Mouse (Mus musculus) liver, embryonic 14.5 days (tissue): ENCODE measurements around the gene Sh3glb1. TPM values are rescaled to one million over a fixed set of nuclear protein-coding genes. Genes with fewer than 3 reads are reported as not detected.

Source experiments
- ATAC-seq: fragments of 200-750 bp; cut with Nextera tagmentation; 2 replicates; pipeline ENCODE4 v1.8.0; 2017; ENCODE audit warnings: moderate number of reproducible peaks, mild to moderate bottlenecking, moderate library complexity; ENCODE audit not compliant: insufficient read depth
- DNase-seq, 3 experiments: peaks; one replicate each; pipeline ENCODE4 v3.0.0-alpha.2; 2012 to 2013; ENCODE audit warnings: low read depth in 3 of 3, low spot score in 3 of 3
- H3K27ac ChIP-seq: fragments of 300-500 bp; sonication (generic); 2 replicates; pipeline ENCODE4 v1.5.1; 2014; ENCODE audit warnings: moderate library complexity, mild to moderate bottlenecking, control low read depth, inconsistent platforms
- H3K27me3 ChIP-seq: fragments of 300-500 bp; sonication (generic); 2 replicates; pipeline ENCODE4 v1.6.1; 2014; ENCODE audit warnings: mild to moderate bottlenecking, low read length, moderate library complexity; ENCODE audit not compliant: control insufficient read depth, insufficient read depth
- H3K36me3 ChIP-seq: fragments of 300-500 bp; sonication (generic); replicated peaks from 2 replicates; pipeline ENCODE4 v1.6.1; 2014; ENCODE audit warnings: low read depth; ENCODE audit not compliant: control insufficient read depth, insufficient read depth
- H3K4me1 ChIP-seq, 2 experiments: fragments of 200-500 bp in 1 of 2; fragments of 300-500 bp in 1 of 2; sonication (generic) in 1 of 2; replicated peaks; 2 replicates each; pipeline ENCODE4 v1.6.1; 2012 to 2014; ENCODE audit warnings: antibody characterized with exemption in 1 of 2, inconsistent platforms in 1 of 2, low read length in 1 of 2; ENCODE audit not compliant: control insufficient read depth in 2 of 2, insufficient read depth in 2 of 2
- H3K4me2 ChIP-seq: fragments of 300-500 bp; sonication (generic); 2 replicates; pipeline ENCODE4 v1.6.1; 2014; ENCODE audit warnings: low read depth, mild to moderate bottlenecking, control low read depth, moderate library complexity
- H3K4me3 ChIP-seq, 2 experiments: fragments of 200-500 bp in 1 of 2; fragments of 300-500 bp in 1 of 2; sonication (generic) in 1 of 2; 2 replicates each; pipeline ENCODE4 v1.5.1; 2012 to 2014; ENCODE audit warnings: low read depth in 2 of 2, low read length in 2 of 2, mild to moderate bottlenecking in 2 of 2, control low read depth in 1 of 2, inconsistent platforms in 1 of 2, moderate library complexity in 1 of 2; ENCODE audit not compliant: insufficient read depth in 1 of 2
- H3K9ac ChIP-seq: fragments of 300-500 bp; sonication (generic); replicated peaks from 2 replicates; pipeline ENCODE4 v1.6.1; 2014; ENCODE audit warnings: mild to moderate bottlenecking, control low read depth, moderate library complexity
- H3K9me3 ChIP-seq: fragments of 300-500 bp; sonication (generic); 2 replicates; pipeline ENCODE4 v1.6.1; 2016; ENCODE audit warnings: low read length, mixed read lengths; ENCODE audit not compliant: control insufficient read depth
- CTCF ChIP-seq: IDR thresholded peaks from 2 replicates; pipeline ENCODE4 v1.5.1; 2016; ENCODE audit warnings: antibody characterized with exemption, low read depth, control low read depth
- EP300 ChIP-seq: IDR thresholded peaks from 2 replicates; pipeline ENCODE4 v1.6.1; 2016; ENCODE audit warnings: antibody characterized with exemption, low read depth
- WGBS: fragments of 180-500 bp; shearing (Covaris S2); extraction: QIAGEN DNeasy Blood & Tissue Kit; methylation state at CpG from one replicate; pipeline ENCODE4 v1.1.7; 2014; ENCODE audit not compliant: insufficient replicate concordance; 5-methylcytosine and 5-hydroxymethylcytosine counted together
- polyA plus RNA-seq, 2 experiments: library from polyadenylated mRNA; depleted of rRNA in 1 of 2; stranded (reverse) in 1 of 2; unstranded in 1 of 2; fragments of >200 nt; fragmentation: Nextera tagmentation in 1 of 2; extraction: Ambion mirVana in 1 of 2; gene quantifications; 2 replicates each; pipeline versions ENCODE4 v1.2.1 to v1.2.3; 2012 to 2014

Gene Sh3glb1
- polyA plus RNA-seq, 2 experiments, result 11.7 to 74.4 TPM

DNA sequence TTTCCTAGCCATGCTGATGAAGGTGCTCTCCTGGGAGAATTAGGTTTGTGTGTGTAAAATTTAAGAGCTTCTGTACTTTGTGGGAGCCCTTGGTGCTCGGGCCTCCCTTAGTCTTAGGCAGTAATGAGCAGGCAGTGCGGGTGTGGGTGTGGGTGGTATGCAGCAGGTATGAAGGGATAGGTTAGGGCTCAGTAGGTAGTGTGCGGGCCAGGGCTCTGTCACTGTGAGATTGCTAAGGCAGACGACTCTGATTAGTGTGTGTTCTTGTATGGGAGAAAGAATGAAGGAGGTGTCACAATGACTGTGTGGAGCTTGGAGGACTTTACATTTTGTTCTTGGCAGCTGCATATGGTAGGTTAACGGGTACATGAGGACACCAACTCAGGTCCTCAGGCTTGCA lies 34.0 kb downstream of the Sh3glb1 start:
- no peaks in the 10 kb centered on the region for H3K9me3 ChIP-seq
- WGBS, result 66% methylated on average over 5 of the region's 5 CpGs
- H3K27ac ChIP-seq, result no peak overlapping the region; the same call in 1 of the 2 replicates
- ATAC-seq (no peak), DNase-seq (no peak)
- peaks cover 45 to 46% of the 10 kb centered on the region in 2 experiments for H3K4me1 ChIP-seq
- H3K9ac ChIP-seq, result no peak overlapping the region
- H3K4me2 ChIP-seq, result no peak overlapping the region
- peaks cover 16% of the 10 kb centered on the region for H3K36me3 ChIP-seq
- TF ChIP-seq EP300 (no peak), CTCF (no peak)
- H3K27me3 ChIP-seq, result no peaks in the 10 kb centered on the region
- H3K4me3 ChIP-seq, result no peak overlapping the region

DNA sequence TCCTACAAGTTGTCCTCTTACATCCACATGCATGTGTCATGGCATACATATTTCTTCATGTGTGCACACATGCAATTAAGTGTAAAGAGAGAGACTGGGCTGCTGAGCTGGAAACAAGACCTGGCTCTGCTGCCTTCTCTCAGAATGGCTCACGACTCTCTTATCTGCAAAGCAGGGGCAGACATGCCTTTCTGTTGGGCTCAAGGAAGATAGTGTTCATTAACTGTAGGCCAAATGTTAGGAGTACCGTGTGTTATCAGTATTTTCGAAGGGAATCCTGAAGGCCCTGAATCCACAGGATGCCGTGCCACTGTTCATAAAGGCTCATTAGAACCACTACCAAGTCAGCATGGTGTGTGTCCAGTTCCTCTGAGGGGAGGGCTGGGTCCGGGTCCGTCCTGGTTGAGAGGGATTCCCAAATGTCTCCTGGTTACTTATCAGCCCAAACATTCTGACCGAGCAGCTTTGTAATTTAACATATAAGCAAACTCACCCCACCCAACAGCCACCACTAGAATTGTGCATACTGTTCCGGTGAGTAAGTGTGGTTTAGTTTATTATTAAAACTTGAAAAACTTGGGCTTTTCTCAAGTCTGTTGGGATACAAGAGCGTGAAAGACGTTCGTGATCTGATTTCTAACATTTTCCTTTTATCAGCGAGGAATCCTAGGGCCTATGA lies 36.9 kb downstream of the Sh3glb1 start:
- DNase-seq, result peak; percentile 68 to 73 (median 72)
- peak overlapping the region; percentile 94 for H3K27ac ChIP-seq
- H3K4me2 ChIP-seq, result peak overlapping the region; percentile 56
- peak overlapping the region; percentile 53; the same call in 1 of the 2 replicates for H3K9ac ChIP-seq
- H3K9me3 ChIP-seq, result no peaks in the 10 kb centered on the region
- H3K4me1 ChIP-seq, result peaks cover 49 to 53% of the 10 kb centered on the region in 2 experiments
- TF ChIP-seq CTCF (no peak), EP300 (peak; percentile 92)
- no peak overlapping the region for H3K4me3 ChIP-seq
- 33% methylated on average over 12 of the region's 12 CpGs for WGBS
- H3K27me3 ChIP-seq, result no peaks in the 10 kb centered on the region
- ATAC-seq, result peak; percentile 89
- H3K36me3 ChIP-seq, result peaks cover 7% of the 10 kb centered on the region

DNA sequence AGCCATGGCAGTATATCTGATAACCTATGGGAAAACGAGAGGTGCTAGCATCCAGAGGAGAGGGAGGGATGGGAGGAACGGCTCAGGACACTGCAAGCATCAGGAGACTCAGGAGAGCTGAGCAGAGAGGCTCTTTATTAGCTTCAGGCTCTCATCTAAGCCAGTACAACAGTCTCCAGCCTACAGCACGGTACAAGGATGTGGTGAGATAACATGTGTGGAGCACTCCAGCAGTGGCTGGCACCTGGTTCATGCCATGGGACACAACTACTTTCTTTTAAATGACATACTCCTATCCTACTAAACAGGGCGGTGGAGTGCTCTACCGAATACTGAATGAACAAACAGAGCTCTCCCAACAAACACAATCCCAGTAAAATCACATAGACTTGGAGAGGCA lies 38.6 kb downstream of the Sh3glb1 start:
- peak; percentile 16; the same call in 1 of the 2 replicates for ATAC-seq

DNA sequence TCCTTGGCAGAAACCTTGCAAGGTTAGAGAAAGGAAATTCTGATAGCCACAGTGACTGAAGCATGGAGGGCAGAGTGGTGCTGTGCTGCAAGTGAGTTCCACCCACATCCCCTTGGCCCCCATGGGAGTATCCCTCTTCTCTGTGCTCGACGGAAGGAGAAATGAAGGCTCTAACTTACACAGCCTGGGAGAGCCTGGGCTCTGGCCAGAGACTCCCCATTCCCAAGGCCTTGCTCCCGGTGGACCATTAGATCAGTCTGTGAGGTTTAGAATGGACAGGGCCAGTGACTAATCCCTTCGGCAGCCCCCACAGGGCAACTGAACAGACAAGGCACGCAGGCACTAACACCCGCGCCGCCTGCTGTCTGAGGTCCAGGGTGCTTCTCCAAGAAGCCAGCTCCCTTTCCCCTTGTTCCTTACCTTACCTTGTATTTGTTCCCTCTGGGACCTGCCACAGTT lies 40.4 kb downstream of the Sh3glb1 start:
- no peak overlapping the region for H3K4me2 ChIP-seq
- WGBS, result 71% methylated on average over 8 of the region's 8 CpGs
- TF ChIP-seq EP300 (no peak), CTCF (no peak)
- no peak overlapping the region for H3K4me3 ChIP-seq
- no peaks in the 10 kb centered on the region for H3K27me3 ChIP-seq
- H3K36me3 ChIP-seq, result peaks cover 2% of the 10 kb centered on the region
- H3K4me1 ChIP-seq, result peaks cover 54 to 55% of the 10 kb centered on the region in 2 experiments
- ATAC-seq (no peak), DNase-seq (no peak)
- no peak overlapping the region for H3K27ac ChIP-seq
- no peaks in the 10 kb centered on the region for H3K9me3 ChIP-seq
- peak overlapping the region; percentile 47 for H3K9ac ChIP-seq

More for the DNA sequence above, 38.6 kb downstream of the Sh3glb1 start:
- H3K27ac ChIP-seq, result peak overlapping the region; percentile 94
- DNase-seq, result no peak
- no peak overlapping the region for H3K4me2 ChIP-seq
- 37% methylated on average over 5 of the region's 5 CpGs for WGBS
- H3K9ac ChIP-seq, result no peak overlapping the region
- no peak for TF ChIP-seq CTCF
- no peak for TF ChIP-seq EP300
- no peak overlapping the region for H3K4me3 ChIP-seq
- peaks cover 49 to 53% of the 10 kb centered on the region in 2 experiments for H3K4me1 ChIP-seq
- H3K27me3 ChIP-seq, result no peaks in the 10 kb centered on the region
- H3K9me3 ChIP-seq, result no peaks in the 10 kb centered on the region
- H3K36me3 ChIP-seq, result peaks cover 3% of the 10 kb centered on the region

DNA sequence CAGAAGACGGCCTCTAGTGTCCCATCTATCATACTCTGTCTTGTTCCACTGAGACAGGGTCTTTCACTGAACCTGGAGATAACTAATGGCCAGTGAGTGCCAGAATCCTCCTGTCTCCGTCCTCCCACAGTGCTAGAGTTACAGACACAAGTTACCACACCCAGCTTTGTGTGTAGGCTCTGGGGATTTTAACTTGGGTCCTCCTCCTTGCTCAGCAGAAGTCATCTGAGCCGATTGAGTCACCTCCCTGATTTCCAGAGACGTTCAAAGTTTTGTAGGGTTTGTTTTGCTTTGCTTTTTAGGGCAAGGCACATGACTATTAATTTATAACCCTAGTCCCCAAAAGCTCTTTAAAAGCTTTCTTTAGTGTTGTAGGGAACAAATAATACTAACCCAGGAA lies 41.0 kb downstream of the Sh3glb1 start:
- Histone ChIP-seq H3K4me2 (no peak overlapping the region), H3K36me3 (no peaks in the 10 kb centered on the region; the same call in 1 of the 2 replicates), H3K9ac (peak overlapping the region; percentile 9; the same call in 1 of the 2 replicates), H3K27ac (no peak overlapping the region), H3K4me1 (peaks cover 50 to 51% of the 10 kb centered on the region in 2 experiments), H3K27me3 (no peaks in the 10 kb centered on the region), H3K4me3 (no peak overlapping the region), H3K9me3 (no peaks in the 10 kb centered on the region)
- ATAC-seq (no peak), DNase-seq (no peak)
- WGBS, result 36% methylated on average over 4 of the region's 4 CpGs
- TF ChIP-seq EP300 (no peak), CTCF (no peak)
